Mouse (Mus musculus) midbrain, embryonic 15.5 days (tissue): Measurements from ENCODE around the gene Wfdc6a. TPM values are rescaled to one million over a fixed set of nuclear protein-coding genes. Genes with fewer than 3 reads are reported as not detected.

Experiments
- ATAC-seq: fragments of 200-750 bp; cut with Nextera tagmentation; replicated peaks from 2 replicates; pipeline ENCODE4 v1.8.0; 2017; ENCODE audit warnings: moderate TSS enrichment
- H3K27ac ChIP-seq: fragments of 300-500 bp; sonication (generic); 2 replicates; pipeline ENCODE4 v1.5.1; 2015; ENCODE audit warnings: mild to moderate bottlenecking, inconsistent platforms
- H3K27me3 ChIP-seq: fragments of 300-500 bp; sonication (generic); replicated peaks from 2 replicates; pipeline ENCODE4 v1.6.1; 2015; ENCODE audit warnings: inconsistent platforms
- H3K36me3 ChIP-seq: fragments of 300-500 bp; sonication (generic); replicated peaks from 2 replicates; pipeline ENCODE4 v1.6.1; 2015; ENCODE audit warnings: inconsistent platforms
- H3K4me1 ChIP-seq: fragments of 300-500 bp; sonication (generic); 2 replicates; pipeline ENCODE4 v1.6.1; 2015; ENCODE audit warnings: inconsistent platforms
- H3K4me2 ChIP-seq: fragments of 300-500 bp; sonication (generic); 2 replicates; pipeline ENCODE4 v1.6.1; 2015; ENCODE audit warnings: inconsistent platforms, mild to moderate bottlenecking, moderate library complexity
- H3K4me3 ChIP-seq: fragments of 300-500 bp; sonication (generic); 2 replicates; pipeline ENCODE4 v1.5.1; 2015; ENCODE audit warnings: mild to moderate bottlenecking, inconsistent platforms
- H3K9ac ChIP-seq: fragments of 300-500 bp; sonication (generic); 2 replicates; pipeline ENCODE4 v1.6.1; 2015; ENCODE audit warnings: mild to moderate bottlenecking, inconsistent platforms
- H3K9me3 ChIP-seq: fragments of 300-500 bp; sonication (generic); 2 replicates; pipeline ENCODE4 v1.6.1; 2016; ENCODE audit warnings: inconsistent platforms
- whole genome bisulfite sequencing: fragments of 180-500 bp; shearing (Covaris S2); methylation state at CpG from one replicate; pipeline ENCODE4 v1.1.7; 2015; ENCODE audit warnings: mixed read lengths; 5-methylcytosine and 5-hydroxymethylcytosine counted together
- polyA plus RNA-seq: library from polyadenylated mRNA; unstranded; fragments of >200 nt; fragmentation: Nextera tagmentation; extraction: Ambion mirVana; gene quantifications from 2 replicates; pipeline ENCODE4 v1.2.1, GENCODE M21; 2015

Wfdc6a gene
- polyA plus RNA-seq, 1 experiment from 2014 or later, result not detected

GRCm38 (mm10) chr2:164544454-164545097 is 40.7 kb downstream of the Wfdc6a start:
- no peak overlapping the region for H3K27ac ChIP-seq
- 50% methylated on average over 5 of the region's 5 CpGs for WGBS

GRCm38 (mm10) chr2:164543745-164544144 is 41.5 kb downstream of the Wfdc6a start:
- Histone ChIP-seq H3K4me2 (no peak overlapping the region), H3K4me1 (no peaks in the 10 kb centered on the region), H3K36me3 (no peaks in the 10 kb centered on the region), H3K27me3 (no peaks in the 10 kb centered on the region), H3K4me3 (no peak overlapping the region), H3K9ac (no peak overlapping the region), H3K9me3 (no peaks in the 10 kb centered on the region), H3K27ac (no peak overlapping the region)
- WGBS, result 73% methylated on average over 2 of the region's 2 CpGs
- ATAC-seq, result no peak

More at GRCm38 (mm10) chr2:164544454-164545097, 40.7 kb downstream of the Wfdc6a start:
- Histone ChIP-seq H3K4me3 (no peak overlapping the region), H3K4me1 (no peaks in the 10 kb centered on the region), H3K9ac (no peak overlapping the region), H3K9me3 (no peaks in the 10 kb centered on the region), H3K27me3 (no peaks in the 10 kb centered on the region), H3K4me2 (no peak overlapping the region), H3K36me3 (no peaks in the 10 kb centered on the region)
- no peak for ATAC-seq

- no peaks in the 10 kb centered on the region for H3K27me3 ChIP-seq
- H3K4me3 ChIP-seq, result no peak overlapping the region
- H3K36me3 ChIP-seq, result no peaks in the 10 kb centered on the region
- ATAC-seq, result no peak
- H3K4me2 ChIP-seq, result no peak overlapping the region
- H3K9ac ChIP-seq, result no peak overlapping the region
- WGBS, result 91% methylated on average over 7 of the region's 7 CpGs
- no peak overlapping the region for H3K27ac ChIP-seq
- H3K9me3 ChIP-seq, result no peaks in the 10 kb centered on the region
- no peaks in the 10 kb centered on the region for H3K4me1 ChIP-seq
Observed at GRCm38 (mm10) chr2:164542598-164542997, 42.6 kb downstream of the Wfdc6a start.

GRCm38 (mm10) chr2:164542132-164542531 is 43.1 kb downstream of the Wfdc6a start:
- H3K9me3 ChIP-seq, result no peaks in the 10 kb centered on the region
- no peaks in the 10 kb centered on the region for H3K4me1 ChIP-seq
- ATAC-seq, result no peak
- 72% methylated on average over 5 of the region's 5 CpGs for WGBS
- H3K27ac ChIP-seq, result no peak overlapping the region
- no peaks in the 10 kb centered on the region for H3K27me3 ChIP-seq
- H3K4me3 ChIP-seq, result no peak overlapping the region
- no peaks in the 10 kb centered on the region for H3K36me3 ChIP-seq
- no peak overlapping the region for H3K9ac ChIP-seq
- no peak overlapping the region for H3K4me2 ChIP-seq

GRCm38 (mm10) chr2:164540652-164541427 is 44.4 kb downstream of the Wfdc6a start:
- no peaks in the 10 kb centered on the region for H3K27me3 ChIP-seq
- no peaks in the 10 kb centered on the region for H3K36me3 ChIP-seq
- no peak for ATAC-seq
- 42% methylated on average over 8 of the region's 8 CpGs for WGBS
- no peak overlapping the region for H3K27ac ChIP-seq
- H3K4me3 ChIP-seq, result no peak overlapping the region
- H3K9me3 ChIP-seq, result no peaks in the 10 kb centered on the region
- H3K4me2 ChIP-seq, result no peak overlapping the region
- H3K4me1 ChIP-seq, result no peaks in the 10 kb centered on the region
- H3K9ac ChIP-seq, result no peak overlapping the region

- ATAC-seq, result no peak
- Histone ChIP-seq H3K4me1 (no peaks in the 10 kb centered on the region), H3K36me3 (no peaks in the 10 kb centered on the region), H3K27me3 (no peaks in the 10 kb centered on the region), H3K4me3 (no peak overlapping the region), H3K27ac (no peak overlapping the region), H3K4me2 (no peak overlapping the region), H3K9me3 (no peaks in the 10 kb centered on the region), H3K9ac (no peak overlapping the region)
- 81% methylated on average over 4 of the region's 4 CpGs for WGBS
Observed at GRCm38 (mm10) chr2:164537003-164537402, 48.2 kb downstream of the Wfdc6a start.

GRCm38 (mm10) chr2:164534315-164534714 is 50.9 kb downstream of the Wfdc6a start:
- Histone ChIP-seq H3K27ac (no peak overlapping the region), H3K27me3 (no peaks in the 10 kb centered on the region), H3K9ac (no peak overlapping the region), H3K4me2 (no peak overlapping the region), H3K36me3 (no peaks in the 10 kb centered on the region), H3K4me1 (no peaks in the 10 kb centered on the region), H3K9me3 (no peaks in the 10 kb centered on the region), H3K4me3 (no peak overlapping the region)
- ATAC-seq, result no peak
- WGBS, result 80% methylated on average over 10 of the region's 10 CpGs

GRCm38 (mm10) chr2:164531169-164531568 is 54.1 kb downstream of the Wfdc6a start:
- H3K4me3 ChIP-seq, result no peak overlapping the region
- H3K4me2 ChIP-seq, result no peak overlapping the region
- ATAC-seq, result no peak
- no peaks in the 10 kb centered on the region for H3K36me3 ChIP-seq
- 2% methylated on average over 3 of the region's 3 CpGs for WGBS
- H3K9me3 ChIP-seq, result no peaks in the 10 kb centered on the region
- H3K4me1 ChIP-seq, result no peaks in the 10 kb centered on the region
- H3K27me3 ChIP-seq, result no peaks in the 10 kb centered on the region
- no peak overlapping the region for H3K27ac ChIP-seq
- no peak overlapping the region for H3K9ac ChIP-seq

Other genes with a start within 250 kb of the Wfdc6a start
- gene Slpi, start 196.4 kb downstream of the Wfdc6a start, polyA plus RNA-seq, result not detected in 2 replicates
- 0.05 TPM in 1 of 2 replicates, not detected in the other for gene Rbpjl, start 182.3 kb downstream of the Wfdc6a start, polyA plus RNA-seq
- gene Matn4, start 180.3 kb downstream of the Wfdc6a start, polyA plus RNA-seq, result 0.65 and 0.89 TPM in 2 replicates
- 6.7 and 7.1 TPM in 2 replicates for gene Sdc4, start 141.6 kb downstream of the Wfdc6a start, polyA plus RNA-seq
- gene Sys1, start 128.5 kb downstream of the Wfdc6a start, polyA plus RNA-seq, result 87.9 and 90.5 TPM in 2 replicates
- gene Gm20458, start 124.5 kb downstream of the Wfdc6a start, polyA plus RNA-seq, result 2.4 and 3.5 TPM in 2 replicates
- not detected in 2 replicates for gene Trp53tg5, start 111.7 kb downstream of the Wfdc6a start, polyA plus RNA-seq
- gene Dbndd2, start 99.3 kb downstream of the Wfdc6a start, polyA plus RNA-seq, result 19.2 and 19.5 TPM in 2 replicates
- 97.7 and 101 TPM in 2 replicates for gene Pigt, start 87.9 kb downstream of the Wfdc6a start, polyA plus RNA-seq
- 2.6 and 3.2 TPM in 2 replicates for gene Wfdc2, start 23.0 kb downstream of the Wfdc6a start, polyA plus RNA-seq
- not detected in 2 replicates for gene Spint3, start 12.0 kb downstream of the Wfdc6a start, polyA plus RNA-seq
- gene Eppin, start 8.1 kb upstream of the Wfdc6a start, polyA plus RNA-seq, result not detected in 2 replicates
- gene Wfdc6b, start 28.1 kb upstream of the Wfdc6a start, polyA plus RNA-seq, result not detected in 2 replicates
- not detected in 2 replicates for gene Wfdc8, start 28.2 kb upstream of the Wfdc6a start, polyA plus RNA-seq
- gene Wfdc16, start 53.3 kb upstream of the Wfdc6a start, polyA plus RNA-seq, result not detected in 2 replicates
- not detected in 2 replicates for gene Wfdc10, start 70.6 kb upstream of the Wfdc6a start, polyA plus RNA-seq
- 0.34 TPM in 1 of 2 replicates, not detected in the other for gene Wfdc9, start 71.1 kb upstream of the Wfdc6a start, polyA plus RNA-seq
- not detected in 2 replicates for gene Wfdc11, start 88.6 kb upstream of the Wfdc6a start, polyA plus RNA-seq
- not detected in 2 replicates for gene Wfdc13, start 99.7 kb upstream of the Wfdc6a start, polyA plus RNA-seq
- not detected in 2 replicates for gene Spint4, start 113.1 kb upstream of the Wfdc6a start, polyA plus RNA-seq
- gene Spint5, start 129.9 kb upstream of the Wfdc6a start, polyA plus RNA-seq, result not detected in 2 replicates
- 1.3 and 1.9 TPM in 2 replicates for gene Wfdc3, start 160.5 kb upstream of the Wfdc6a start, polyA plus RNA-seq
- 52.7 and 55.4 TPM in 2 replicates for gene Dnttip1, start 160.5 kb upstream of the Wfdc6a start, polyA plus RNA-seq
- gene Ube2c, start 184.5 kb upstream of the Wfdc6a start, polyA plus RNA-seq, result 56.6 and 64.4 TPM in 2 replicates
- gene Tnnc2, start 194.5 kb upstream of the Wfdc6a start, polyA plus RNA-seq, result not detected in 2 replicates
- gene Snx21, start 200.4 kb upstream of the Wfdc6a start, polyA plus RNA-seq, result 34.8 and 40.6 TPM in 2 replicates
- 20.0 and 20.2 TPM in 2 replicates for gene Acot8, start 219.4 kb upstream of the Wfdc6a start, polyA plus RNA-seq
- 17.8 and 18.4 TPM in 2 replicates for gene Zswim3, start 219.7 kb upstream of the Wfdc6a start, polyA plus RNA-seq
- gene Zswim1, start 237.2 kb upstream of the Wfdc6a start, polyA plus RNA-seq, result 28.3 and 31.3 TPM in 2 replicates
- not detected in 2 replicates for gene Spata25, start 243.1 kb upstream of the Wfdc6a start, polyA plus RNA-seq
- gene Ctsa, start 247.4 kb upstream of the Wfdc6a start, polyA plus RNA-seq, result 101 and 109 TPM in 2 replicates
- gene Neurl2, start 248.0 kb upstream of the Wfdc6a start, polyA plus RNA-seq, result 6.4 and 6.6 TPM in 2 replicates